Mouse (Mus musculus): ENCODE measurements around the gene Hsp90ab1.

- TF ChIP-seq EP300 (optimal IDR thresholded peaks at IDR 0.05) (no peak), CTCF (IDR thresholded peaks at IDR 0.05; ENCODE audit: low read depth) (no peak)
These were observed 21.7 kb downstream of the Hsp90ab1 start for GRCm38 (mm10) chr17:45551249-45551796.
